Mouse (Mus musculus) midbrain, embryonic 16.5 days (tissue): ENCODE results near the gene Lrrc4c. TPM values are rescaled to one million over a fixed set of nuclear protein-coding genes. Genes with fewer than 3 reads are reported as not detected.

Experiments
- ATAC-seq: fragments of 200-750 bp; cut with Nextera tagmentation; 2 replicates; pipeline ENCODE4 v1.8.0; 2017; ENCODE audit warnings: moderate TSS enrichment
- H3K27ac ChIP-seq: fragments of 300-500 bp; sonication (generic); 2 replicates; pipeline ENCODE4 v1.5.1; 2014; ENCODE audit warnings: mild to moderate bottlenecking, low read length, mixed read lengths
- H3K27me3 ChIP-seq: fragments of 300-500 bp; sonication (generic); 2 replicates; pipeline ENCODE4 v1.6.1; 2014; ENCODE audit warnings: low read depth, low read length, mixed read lengths; ENCODE audit not compliant: control insufficient read depth, insufficient read depth
- H3K36me3 ChIP-seq: fragments of 300-500 bp; sonication (generic); 2 replicates; pipeline ENCODE4 v1.6.1; 2014; ENCODE audit warnings: mild to moderate bottlenecking, low read length, moderate library complexity, mixed read lengths; ENCODE audit not compliant: control insufficient read depth, insufficient read depth
- H3K4me1 ChIP-seq: fragments of 300-500 bp; sonication (generic); 2 replicates; pipeline ENCODE4 v1.6.1; 2014; ENCODE audit warnings: mild to moderate bottlenecking, low read length, mixed read lengths; ENCODE audit not compliant: control insufficient read depth, insufficient read depth
- H3K4me2 ChIP-seq: fragments of 300-500 bp; sonication (generic); 2 replicates; pipeline ENCODE4 v1.6.1; 2014; ENCODE audit warnings: mild to moderate bottlenecking, low read length, mixed read lengths
- H3K4me3 ChIP-seq: fragments of 300-500 bp; sonication (generic); 2 replicates; pipeline ENCODE4 v1.5.1; 2014; ENCODE audit warnings: low read depth, mild to moderate bottlenecking, low read length, moderate library complexity, mixed read lengths
- H3K9ac ChIP-seq: fragments of 300-500 bp; sonication (generic); 2 replicates; pipeline ENCODE4 v1.6.1; 2014; ENCODE audit warnings: low read depth, low read length, mixed read lengths
- H3K9me3 ChIP-seq: fragments of 300-500 bp; sonication (generic); replicated peaks from 2 replicates; pipeline ENCODE4 v1.6.1; 2014; ENCODE audit warnings: mild to moderate bottlenecking, low read length, mixed read lengths; ENCODE audit not compliant: control insufficient read depth, poor library complexity, severe bottlenecking
- WGBS: fragments of 180-500 bp; shearing (Covaris S2); extraction: QIAGEN DNeasy Blood & Tissue Kit; methylation state at CpG from one replicate; pipeline ENCODE4 v1.1.7; 2014; 5-methylcytosine and 5-hydroxymethylcytosine counted together
- polyA plus RNA-seq: library from polyadenylated mRNA; unstranded; fragments of >200 nt; fragmentation: Nextera tagmentation; extraction: Ambion mirVana; gene quantifications from 2 replicates; pipeline ENCODE4 v1.2.1, GENCODE M21; 2015

The Lrrc4c gene
- polyA plus RNA-seq, 1 experiment from 2014 or later, result 43.3 TPM

- H3K4me1 ChIP-seq, result no peaks in the 10 kb centered on the region
- no peak overlapping the region for H3K4me2 ChIP-seq
- ATAC-seq, result no peak
- no peak overlapping the region for H3K9ac ChIP-seq
- no peaks in the 10 kb centered on the region for H3K36me3 ChIP-seq
- 78% methylated on average over 5 of the region's 5 CpGs for WGBS
- H3K9me3 ChIP-seq, result no peaks in the 10 kb centered on the region
- no peak overlapping the region for H3K27ac ChIP-seq
- H3K4me3 ChIP-seq, result no peak overlapping the region
- no peaks in the 10 kb centered on the region for H3K27me3 ChIP-seq
Measured at GRCm38 (mm10) chr2:96850839-96851396, 532.9 kb downstream of the Lrrc4c start.

- Histone ChIP-seq H3K27me3 (no peaks in the 10 kb centered on the region), H3K4me2 (no peak overlapping the region), H3K4me1 (no peaks in the 10 kb centered on the region), H3K27ac (no peak overlapping the region), H3K9ac (no peak overlapping the region), H3K36me3 (no peaks in the 10 kb centered on the region), H3K9me3 (no peaks in the 10 kb centered on the region), H3K4me3 (no peak overlapping the region)
- no peak for ATAC-seq
- 91% methylated on average over 1 of the region's 1 CpGs for WGBS
Measured at GRCm38 (mm10) chr2:96853797-96854196, 535.8 kb downstream of the Lrrc4c start.

- H3K36me3 ChIP-seq, result no peaks in the 10 kb centered on the region
- ATAC-seq, result no peak
- no peaks in the 10 kb centered on the region for H3K4me1 ChIP-seq
- H3K27me3 ChIP-seq, result no peaks in the 10 kb centered on the region
- no peak overlapping the region for H3K4me2 ChIP-seq
- no peak overlapping the region for H3K4me3 ChIP-seq
- H3K9me3 ChIP-seq, result no peaks in the 10 kb centered on the region
- H3K27ac ChIP-seq, result no peak overlapping the region
- H3K9ac ChIP-seq, result no peak overlapping the region
- 81% methylated on average over 1 of the region's 1 CpGs for WGBS
Measured at GRCm38 (mm10) chr2:96876062-96876461, 558.1 kb downstream of the Lrrc4c start.

GRCm38 (mm10) chr2:96949531-96949930 is 631.6 kb downstream of the Lrrc4c start:
- Histone ChIP-seq H3K9me3 (no peaks in the 10 kb centered on the region), H3K4me3 (no peak overlapping the region), H3K36me3 (no peaks in the 10 kb centered on the region), H3K4me2 (no peak overlapping the region), H3K9ac (no peak overlapping the region), H3K27me3 (no peaks in the 10 kb centered on the region), H3K27ac (no peak overlapping the region), H3K4me1 (no peaks in the 10 kb centered on the region)
- no peak for ATAC-seq
- WGBS, result 86% methylated on average over 3 of the region's 3 CpGs

- Histone ChIP-seq H3K9ac (no peak overlapping the region), H3K4me3 (no peak overlapping the region), H3K27me3 (no peaks in the 10 kb centered on the region), H3K4me1 (no peaks in the 10 kb centered on the region), H3K9me3 (no peaks in the 10 kb centered on the region), H3K4me2 (no peak overlapping the region), H3K36me3 (no peaks in the 10 kb centered on the region), H3K27ac (no peak overlapping the region)
- no peak for ATAC-seq
Measured at GRCm38 (mm10) chr2:96999521-96999920, 681.6 kb downstream of the Lrrc4c start.

GRCm38 (mm10) chr2:97018319-97018718 is 700.4 kb downstream of the Lrrc4c start:
- no peaks in the 10 kb centered on the region for H3K4me1 ChIP-seq
- H3K9ac ChIP-seq, result no peak overlapping the region
- H3K9me3 ChIP-seq, result no peaks in the 10 kb centered on the region
- no peaks in the 10 kb centered on the region for H3K27me3 ChIP-seq
- H3K27ac ChIP-seq, result no peak overlapping the region
- WGBS, result 86% methylated on average over 3 of the region's 3 CpGs
- H3K4me3 ChIP-seq, result no peak overlapping the region
- no peaks in the 10 kb centered on the region for H3K36me3 ChIP-seq
- no peak for ATAC-seq
- no peak overlapping the region for H3K4me2 ChIP-seq

- Histone ChIP-seq H3K27me3 (no peaks in the 10 kb centered on the region), H3K4me3 (no peak overlapping the region), H3K9me3 (no peaks in the 10 kb centered on the region), H3K36me3 (no peaks in the 10 kb centered on the region), H3K27ac (no peak overlapping the region), H3K4me1 (no peaks in the 10 kb centered on the region), H3K9ac (no peak overlapping the region), H3K4me2 (no peak overlapping the region)
- ATAC-seq, result no peak
- WGBS, result 14% methylated on average over 1 of the region's 1 CpGs
Measured at GRCm38 (mm10) chr2:97026991-97027390, 709.0 kb downstream of the Lrrc4c start.

- ATAC-seq, result no peak
- Histone ChIP-seq H3K4me1 (no peaks in the 10 kb centered on the region), H3K4me2 (no peak overlapping the region), H3K9me3 (no peaks in the 10 kb centered on the region), H3K4me3 (no peak overlapping the region), H3K9ac (no peak overlapping the region), H3K27me3 (no peaks in the 10 kb centered on the region), H3K27ac (no peak overlapping the region), H3K36me3 (no peaks in the 10 kb centered on the region)
- 89% methylated on average over 1 of the region's 1 CpGs for WGBS
Measured at GRCm38 (mm10) chr2:97027585-97027984, 709.6 kb downstream of the Lrrc4c start.

- no peak overlapping the region for H3K9ac ChIP-seq
- H3K4me2 ChIP-seq, result no peak overlapping the region
- H3K27ac ChIP-seq, result no peak overlapping the region
- H3K9me3 ChIP-seq, result no peaks in the 10 kb centered on the region
- no peak for ATAC-seq
- H3K36me3 ChIP-seq, result no peaks in the 10 kb centered on the region
- H3K4me3 ChIP-seq, result no peak overlapping the region
- no peaks in the 10 kb centered on the region for H3K27me3 ChIP-seq
- H3K4me1 ChIP-seq, result no peaks in the 10 kb centered on the region
Measured at GRCm38 (mm10) chr2:97036401-97036800, 718.4 kb downstream of the Lrrc4c start.
